Mouse (Mus musculus) liver, embryonic 14.5 days (tissue): ENCODE measurements around the gene Zbtb37.

Experiments
- CTCF ChIP-seq: IDR thresholded peaks from 2 replicates; pipeline ENCODE4 v1.5.1; 2016; ENCODE audit warnings: antibody characterized with exemption, low read depth, control low read depth
- EP300 ChIP-seq: IDR thresholded peaks from 2 replicates; pipeline ENCODE4 v1.6.1; 2016; ENCODE audit warnings: antibody characterized with exemption, low read depth

DNA sequence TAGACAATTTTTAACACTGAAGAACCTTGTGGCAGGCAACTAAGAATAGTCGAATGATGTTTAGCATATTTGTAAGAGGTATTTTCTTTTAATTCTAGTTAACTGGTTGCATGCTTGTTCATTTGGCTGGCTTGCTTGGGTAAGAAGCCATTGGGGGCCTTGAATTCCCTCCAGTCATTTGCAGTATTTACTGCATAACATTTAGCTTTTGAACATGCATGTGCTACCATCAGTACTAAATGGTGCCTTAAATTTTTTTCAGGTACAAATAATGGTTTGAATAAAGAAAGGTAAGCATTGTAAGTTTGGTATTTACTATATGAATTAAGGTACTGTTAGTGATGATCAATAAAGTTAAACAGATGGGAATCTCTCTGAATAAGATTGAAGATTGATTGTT, 2.4 kb upstream of the Zbtb37 start:
- TF ChIP-seq CTCF: no peak
- TF ChIP-seq EP300: no peak
